Comparison of ENCODE assay signal across 7 mouse cellular contexts in the genomic region with DNA sequence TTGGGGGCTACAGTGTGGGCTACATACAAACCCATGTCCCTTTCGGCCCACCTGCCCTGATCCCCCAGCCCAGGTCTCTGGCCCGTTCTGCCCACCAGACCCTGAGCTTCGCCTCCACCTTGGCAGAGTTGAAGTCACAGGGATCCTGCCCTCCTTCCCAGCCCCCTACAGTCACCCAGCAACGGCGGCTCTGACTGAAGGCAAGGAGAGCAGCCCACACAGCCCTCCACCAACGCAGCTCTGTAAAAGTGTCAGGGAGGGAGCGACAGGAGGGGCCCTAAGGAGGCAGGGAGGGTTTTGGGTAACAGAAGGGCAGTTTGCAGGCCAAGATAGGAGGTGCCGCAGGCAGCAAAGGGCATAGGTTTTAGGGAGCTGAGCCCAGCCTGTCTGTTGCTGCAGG. TPM values are rescaled to one million over a fixed set of nuclear protein-coding genes. Genes with fewer than 3 reads are reported as not detected.
DNase-seq lines count a peak whose midpoint lies in the region; ATAC-seq and TF ChIP-seq lines count a peak whose summit lies in the region.

No protein-coding gene starts in this region.

- WGBS in embryonic facial prominence, embryonic 13.5 days, result 62% methylated on average over 8 of the region's 8 CpGs
- 54% methylated on average over 8 of the region's 8 CpGs for WGBS in hindbrain, embryonic 15.5 days

- H3K27ac ChIP-seq in left cerebral cortex, adult 2 months, result peak overlapping the region; percentile 84
- 0 out of 2 replicates have a peak overlapping the region, but pooled peaks have one; percentile 33 for H3K27ac ChIP-seq in embryonic facial prominence, embryonic 13.5 days
- no peak overlapping the region for H3K27ac ChIP-seq in hindbrain, embryonic 15.5 days (replicated peaks)

- DNase-seq in left cerebral cortex, adult 2 months (ENCODE audit: extremely low spot score in 1 of 2, low spot score in 2 of 2), result peak in 1 of 2 experiments; percentile 69
- DNase-seq in left cerebral cortex, adult 11 months (ENCODE audit: low spot score), result no peak
- DNase-seq in right cerebral cortex, postnatal 10 days (ENCODE audit: low spot score in 2 of 2), result no peak

- H3K9me3 ChIP-seq in embryonic facial prominence, embryonic 13.5 days, result no peaks in the 10 kb centered on the region
- H3K9me3 ChIP-seq in hindbrain, embryonic 15.5 days, result no peaks in the 10 kb centered on the region

- peaks cover 42% of the 10 kb centered on the region for H3K36me3 ChIP-seq in embryonic facial prominence, embryonic 13.5 days
- peaks cover 17% of the 10 kb centered on the region for H3K36me3 ChIP-seq in hindbrain, embryonic 15.5 days
- H3K36me3 ChIP-seq in myocyte (ENCODE audit: control insufficient read depth, insufficient read depth), result peaks cover 3% of the 10 kb centered on the region

- peaks cover 29% of the 10 kb centered on the region for H3K4me1 ChIP-seq in embryonic facial prominence, embryonic 13.5 days
- peaks cover 48% of the 10 kb centered on the region for H3K4me1 ChIP-seq in hindbrain, embryonic 15.5 days (replicated peaks)

- intact Hi-C loops in left cerebral cortex, adult 2 months (cut with DNase I), result no loop called here

- TF ChIP-seq CTCF in left cerebral cortex, adult 2 months (IDR thresholded peaks at IDR 0.05), result no peak

- TF ChIP-seq POLR2A in myocyte (IDR thresholded peaks at IDR 0.05; ENCODE audit: insufficient read length, low read depth), result no peak

- H3K27me3 ChIP-seq in embryonic facial prominence, embryonic 13.5 days, result no peaks in the 10 kb centered on the region
- H3K27me3 ChIP-seq in hindbrain, embryonic 15.5 days, result 0 out of 2 replicates have a peak, but pooled peaks cover 3% of the 10 kb centered on the region
- no peaks in the 10 kb centered on the region for H3K27me3 ChIP-seq in myocyte (ENCODE audit: control insufficient read depth, insufficient read depth, insufficient read length)

- peak overlapping the region; percentile 74 for H3K4me2 ChIP-seq in embryonic facial prominence, embryonic 13.5 days
- H3K4me2 ChIP-seq in hindbrain, embryonic 15.5 days, result peak overlapping the region; percentile 86
- H3K4me2 ChIP-seq in myocyte (ENCODE audit: low read depth), result peak overlapping the region; percentile 72

- H3K9ac ChIP-seq in embryonic facial prominence, embryonic 13.5 days, result peak overlapping the region; percentile 92
- H3K9ac ChIP-seq in hindbrain, embryonic 15.5 days, result peak overlapping the region; percentile 75; the same call in 1 of the 2 replicates

- H3K79me2 ChIP-seq in myocyte (ENCODE audit: control insufficient read depth, insufficient read depth), result peaks cover 15% of the 10 kb centered on the region

- peak overlapping the region; percentile 85 for H3K4me3 ChIP-seq in left cerebral cortex, adult 2 months
- peak overlapping the region; percentile 76 for H3K4me3 ChIP-seq in embryonic facial prominence, embryonic 13.5 days
- H3K4me3 ChIP-seq in hindbrain, embryonic 15.5 days, result no peak overlapping the region
- H3K4me3 ChIP-seq in myocyte, result peak overlapping the region; percentile 25

- no peak overlapping the region for H3ac ChIP-seq in myocyte (ENCODE audit: control insufficient read depth, insufficient read length)

- no peak for ATAC-seq in embryonic facial prominence, embryonic 13.5 days (ENCODE audit: insufficient number of reproducible peaks, insufficient read depth, low FRiP score, low TSS enrichment, low read depth)
- ATAC-seq in hindbrain, embryonic 15.5 days (ENCODE audit: low FRiP score, low read depth), result no peak
- ATAC-seq in CD4-positive, CD25-positive, alpha-beta regulatory T cell, adult 4 months, result no peak

TF ChIP-seq in myocyte, 11 proteins besides CTCF, POLR2A, EP300 and RAD21:
- TF ChIP-seq REST (IDR thresholded peaks at IDR 0.05; ENCODE audit: insufficient read depth, insufficient read length) (no peak), MAX (IDR thresholded peaks at IDR 0.05; ENCODE audit: low read depth) (no peak), POLR2AphosphoS2 (IDR thresholded peaks at IDR 0.05; ENCODE audit: insufficient read length, low read depth) (no peak), TCF3 (IDR thresholded peaks at IDR 0.05; ENCODE audit: insufficient read length, low read depth) (no peak), MYOD1 (IDR thresholded peaks at IDR 0.05; ENCODE audit: control insufficient read depth in 1 of 3, insufficient read length in 2 of 3, low read depth in 2 of 3) (no peak), CEBPB (IDR thresholded peaks at IDR 0.05; ENCODE audit: insufficient read depth, poor library complexity, severe bottlenecking) (no peak), USF1 (IDR thresholded peaks at IDR 0.05; ENCODE audit: low read depth) (no peak), MYOG (IDR thresholded peaks at IDR 0.05; ENCODE audit: control insufficient read depth in 1 of 3, insufficient read depth in 1 of 3, insufficient read length in 2 of 3, low read depth in 2 of 3) (no peak), TCF12 (IDR thresholded peaks at IDR 0.05; ENCODE audit: insufficient read depth, poor library complexity, severe bottlenecking) (no peak), E2F4 (IDR thresholded peaks at IDR 0.05; ENCODE audit: insufficient read depth) (no peak), SRF (IDR thresholded peaks at IDR 0.05; ENCODE audit: control insufficient read depth, insufficient read length, low read depth) (no peak)

RNA-seq across cellular contexts. Expression of a gene that starts 14.0 kb away (rescaled TPM):
- 100 to 1,000 TPM; 369 to 386 TPM for total RNA-seq in left cerebral cortex, adult 2 months (2021)
- 12.5 and 13.8 TPM in 2 replicates for polyA plus RNA-seq in embryonic facial prominence, embryonic 13.5 days (2015; fragmentation: Nextera tagmentation; extraction: Ambion mirVana)
- polyA plus RNA-seq in hindbrain, embryonic 15.5 days (2015; fragmentation: Nextera tagmentation; extraction: Ambion mirVana), result 21.2 and 25.1 TPM in 2 replicates
- polyA plus RNA-seq in myocyte (2012; fragmentation: generic; extraction: Trizol), result 31.7 TPM
- polyA plus RNA-seq in CD4-positive, CD25-positive, alpha-beta regulatory T cell, adult 4 months (2017; shearing (Covaris generic)), result 10 to 100 TPM; 15.1 to 17.5 TPM

RNA-seq across cellular contexts. Expression of a gene that starts 14.3 kb away (rescaled TPM):
- 100 to 1,000 TPM; 159 to 160 TPM for total RNA-seq in left cerebral cortex, adult 2 months (2021)
- polyA plus RNA-seq in embryonic facial prominence, embryonic 13.5 days (2015; fragmentation: Nextera tagmentation; extraction: Ambion mirVana), result 76.8 and 85.4 TPM in 2 replicates
- polyA plus RNA-seq in hindbrain, embryonic 15.5 days (2015; fragmentation: Nextera tagmentation; extraction: Ambion mirVana), result 104 and 113 TPM in 2 replicates
- polyA plus RNA-seq in myocyte (2012; fragmentation: generic; extraction: Trizol), result 130 TPM
- polyA plus RNA-seq in CD4-positive, CD25-positive, alpha-beta regulatory T cell, adult 4 months (2017; shearing (Covaris generic)), result 1 to 10 TPM; 4.3 to 4.5 TPM

RNA-seq across cellular contexts. Expression of a gene that starts 17.4 kb away (rescaled TPM):
- total RNA-seq in left cerebral cortex, adult 2 months (2021), result under 1 TPM; 0.77 to 0.82 TPM
- 0.07 and 0.54 TPM in 2 replicates for polyA plus RNA-seq in embryonic facial prominence, embryonic 13.5 days (2015; fragmentation: Nextera tagmentation; extraction: Ambion mirVana)
- polyA plus RNA-seq in hindbrain, embryonic 15.5 days (2015; fragmentation: Nextera tagmentation; extraction: Ambion mirVana), result 0.14 TPM in 1 of 2 replicates, not detected in the other
- polyA plus RNA-seq in myocyte (2012; fragmentation: generic; extraction: Trizol), result 6.5 TPM
- polyA plus RNA-seq in CD4-positive, CD25-positive, alpha-beta regulatory T cell, adult 4 months (2017; shearing (Covaris generic)), result 10 to 100 TPM; 13.7 to 24.7 TPM

RNA-seq across cellular contexts. Expression of a gene that starts 30.1 kb away (rescaled TPM):
- 10 to 100 TPM; 33.3 to 35.7 TPM for total RNA-seq in left cerebral cortex, adult 2 months (2021)
- 29.3 and 36.7 TPM in 2 replicates for polyA plus RNA-seq in embryonic facial prominence, embryonic 13.5 days (2015; fragmentation: Nextera tagmentation; extraction: Ambion mirVana)
- 40.4 and 44.9 TPM in 2 replicates for polyA plus RNA-seq in hindbrain, embryonic 15.5 days (2015; fragmentation: Nextera tagmentation; extraction: Ambion mirVana)
- polyA plus RNA-seq in myocyte (2012; fragmentation: generic; extraction: Trizol), result 73.0 TPM
- polyA plus RNA-seq in CD4-positive, CD25-positive, alpha-beta regulatory T cell, adult 4 months (2017; shearing (Covaris generic)), result 10 to 100 TPM; 30.2 to 39.2 TPM

RNA-seq across cellular contexts. Expression of a gene that starts 36.4 kb away (rescaled TPM):
- 100 to 1,000 TPM; 808 to 835 TPM for total RNA-seq in left cerebral cortex, adult 2 months (2021)
- polyA plus RNA-seq in embryonic facial prominence, embryonic 13.5 days (2015; fragmentation: Nextera tagmentation; extraction: Ambion mirVana), result 23.8 TPM in 2 replicates
- polyA plus RNA-seq in hindbrain, embryonic 15.5 days (2015; fragmentation: Nextera tagmentation; extraction: Ambion mirVana), result 503 and 561 TPM in 2 replicates
- polyA plus RNA-seq in myocyte (2012; fragmentation: generic; extraction: Trizol), result 34.9 TPM
- polyA plus RNA-seq in CD4-positive, CD25-positive, alpha-beta regulatory T cell, adult 4 months (2017; shearing (Covaris generic)), result 1 to 10 TPM; 7.5 to 9.6 TPM

Comparison
In these comparisons a context has a peak if more than half of its experiments do, and no peak if none do; other contexts are left out.
1. RNA of a gene that starts 14.3 kb away (polyA plus RNA-seq): 130 TPM in myocyte (single experiment), 104 to 113 TPM in hindbrain, embryonic 15.5 days and 76.8 to 85.4 TPM in embryonic facial prominence, embryonic 13.5 days; 4.3 to 4.5 TPM in CD4-positive, CD25-positive, alpha-beta regulatory T cell, adult 4 months; every median in the first group is over 10 times any median in the second.
2. Peak in every context shown above with its lines, with median percentiles within 50 percentile points of each other: H3K4me2 ChIP-seq.